Mouse (Mus musculus) CH12.LX (cell line): ENCODE measurements around the gene Mfsd14b. TPM values are rescaled to one million over a fixed set of nuclear protein-coding genes. Genes with fewer than 3 reads are reported as not detected.

Source experiments
- DNase-seq: peaks from one replicate; pipeline ENCODE4 v3.0.0-alpha.2; 2013; ENCODE audit errors: extremely low read depth
- H3K27ac ChIP-seq: 2 replicates; pipeline ENCODE4 v1.5.1; 2012; ENCODE audit warnings: low read depth, mild to moderate bottlenecking, control low read depth, moderate library complexity; ENCODE audit not compliant: insufficient read depth
- H3K27me3 ChIP-seq: replicated peaks from 2 replicates; pipeline ENCODE3; 2012; ENCODE audit warnings: inconsistent platforms
- H3K36me3 ChIP-seq, 2 experiments: replicated peaks in 1 of 2; 2 replicates each; pipeline versions ENCODE3 to v1.6.1; 2012; ENCODE audit warnings: inconsistent platforms in 1 of 2, low read length in 1 of 2, mild to moderate bottlenecking in 1 of 2, mixed read lengths in 1 of 2, moderate library complexity in 1 of 2; ENCODE audit not compliant: control insufficient read depth in 1 of 2, insufficient read depth in 1 of 2
- H3K4me1 ChIP-seq, 2 experiments: 2 replicates each; pipeline ENCODE4 v1.6.1; 2012; ENCODE audit warnings: inconsistent platforms in 1 of 2, moderate library complexity in 1 of 2; ENCODE audit not compliant: insufficient read depth in 2 of 2, control insufficient read depth in 1 of 2
- H3K4me2 ChIP-seq: 2 replicates; pipeline ENCODE4 v1.6.1; 2012; ENCODE audit warnings: low read depth, mild to moderate bottlenecking, control low read depth; ENCODE audit not compliant: poor library complexity, insufficient read depth, severe bottlenecking
- H3K4me3 ChIP-seq, 3 experiments: fragments of 150-350 bp in 1 of 3; sonication (generic) in 1 of 3; replicated peaks in 1 of 3; 2 replicates each; pipeline versions ENCODE3 to v1.5.1; 2011 to 2012; ENCODE audit warnings: low read depth in 2 of 3, low read length in 2 of 3, mild to moderate bottlenecking in 2 of 3, moderate library complexity in 2 of 3, control low read depth in 1 of 3, improper control_type of control experiment in 1 of 3, inconsistent platforms in 1 of 3, mixed read lengths in 1 of 3; ENCODE audit not compliant: poor library complexity in 1 of 3
- H3K79me2 ChIP-seq: replicated peaks from 2 replicates; pipeline ENCODE4 v1.6.1; 2012; ENCODE audit warnings: mild to moderate bottlenecking, moderate library complexity; ENCODE audit not compliant: control insufficient read depth, poor library complexity, insufficient read depth, severe bottlenecking; ENCODE audit errors: extremely low read depth
- H3K9ac ChIP-seq: 2 replicates; pipeline ENCODE4 v1.6.1; 2012; ENCODE audit warnings: low read depth, mild to moderate bottlenecking, control low read depth, moderate library complexity; ENCODE audit not compliant: insufficient read depth
- H3K9me3 ChIP-seq: replicated peaks from 2 replicates; pipeline ENCODE3; 2012; ENCODE audit warnings: low read length, inconsistent platforms, mixed read lengths
- BHLHE40 ChIP-seq: IDR thresholded peaks from 2 replicates; pipeline ENCODE4 v1.6.1; 2011; ENCODE audit warnings: mild to moderate bottlenecking, low read depth, low read length, improper control_type of control experiment
- CHD1 ChIP-seq: IDR thresholded peaks from 2 replicates; pipeline ENCODE4 v1.6.1; 2012; ENCODE audit warnings: low read depth, low read length, improper control_type of control experiment, inconsistent platforms
- E2F4 ChIP-seq: IDR thresholded peaks from 2 replicates; pipeline ENCODE4 v1.6.1; 2011; ENCODE audit warnings: low read depth, low read length, improper control_type of control experiment; ENCODE audit not compliant: insufficient replicate concordance
- ELF1 ChIP-seq: IDR thresholded peaks from 2 replicates; pipeline ENCODE4 v1.6.1; 2014; ENCODE audit warnings: low read depth, mild to moderate bottlenecking, inconsistent platforms, low read length, improper control_type of control experiment
- EP300 ChIP-seq: IDR thresholded peaks from 2 replicates; pipeline ENCODE4 v1.6.1; 2011; ENCODE audit warnings: low read length, improper control_type of control experiment
- ETS1 ChIP-seq: conservative IDR thresholded peaks from 2 replicates; pipeline ENCODE4 v1.6.1; 2012; ENCODE audit warnings: low read depth, mild to moderate bottlenecking, inconsistent platforms, low read length, improper control_type of control experiment, moderate library complexity
- KAT2A ChIP-seq: IDR thresholded peaks from 2 replicates; pipeline ENCODE4 v1.6.1; 2012; ENCODE audit warnings: low read length, improper control_type of control experiment, inconsistent platforms; ENCODE audit not compliant: insufficient replicate concordance
- MXI1 ChIP-seq: IDR thresholded peaks from 2 replicates; pipeline ENCODE4 v1.6.1; 2011; ENCODE audit warnings: mild to moderate bottlenecking, low read depth, low read length, improper control_type of control experiment
- NRF1 ChIP-seq: IDR thresholded peaks from 2 replicates; pipeline ENCODE4 v1.6.1; 2014; ENCODE audit warnings: low read depth, mild to moderate bottlenecking, inconsistent platforms, low read length, improper control_type of control experiment, moderate library complexity
- POLR2A ChIP-seq: IDR thresholded peaks from 2 replicates; pipeline ENCODE4 v1.6.1; 2011; ENCODE audit warnings: low read depth, mild to moderate bottlenecking, improper control_type of control experiment, low read length
- POLR2AphosphoS2 ChIP-seq: IDR thresholded peaks from 2 replicates; pipeline ENCODE4 v1.6.1; 2011; ENCODE audit warnings: low read depth, low read length, improper control_type of control experiment
- RAD21 ChIP-seq: IDR thresholded peaks from 2 replicates; pipeline ENCODE4 v1.6.1; 2011; ENCODE audit warnings: low read depth, mild to moderate bottlenecking, low read length, improper control_type of control experiment, moderate library complexity
- SIN3A ChIP-seq: IDR thresholded peaks from 2 replicates; pipeline ENCODE4 v1.6.1; 2012; ENCODE audit warnings: low read length, improper control_type of control experiment, inconsistent platforms
- UBTF ChIP-seq: IDR thresholded peaks from 2 replicates; pipeline ENCODE4 v1.6.1; 2012; ENCODE audit warnings: low read depth, mild to moderate bottlenecking, inconsistent platforms, low read length, improper control_type of control experiment, moderate library complexity
- USF2 ChIP-seq: conservative IDR thresholded peaks from 2 replicates; pipeline ENCODE4 v1.6.1; 2011; ENCODE audit warnings: low read depth, low read length, improper control_type of control experiment
- ZMIZ1 ChIP-seq: IDR thresholded peaks from 2 replicates; pipeline ENCODE4 v1.6.1; 2012; ENCODE audit warnings: low read depth, mild to moderate bottlenecking, inconsistent platforms, low read length, improper control_type of control experiment
- dilution Hi-C: fragments of 300-500 bp; cut with MboI; formaldehyde crosslinking; loops from 2 replicates; pipeline ENCODE4 v1.14.3; 2020; ENCODE audit warnings: low sequenced_read_pairs; ENCODE audit not compliant: extremely low pct_unique_long_range_greater_than_20kb, extremely low pct_ligation_motif_present
- in situ Hi-C: fragments of 300-500 bp; cut with MboI; formaldehyde crosslinking; loops from 3 replicates; pipeline ENCODE4 v1.14.3; 2019; ENCODE audit warnings: low sequenced_read_pairs, low pct_ligation_motif_present, low pct_unique_long_range_greater_than_20kb, mixed read lengths
- polyA plus RNA-seq: library from polyadenylated mRNA; unstranded; fragments of >175 nt; gene quantifications from 2 replicates; pipeline ENCODE4 v1.2.1, GENCODE M21; 2012; ENCODE audit warnings: low read depth; ENCODE audit not compliant: insufficient read length
- total RNA-seq, 2 experiments: library from RNA; depleted of rRNA; stranded (reverse); fragments of 300-350 nt in 1 of 2; fragments of >200 nt in 1 of 2; gene quantifications; 2 replicates each; pipeline ENCODE4 v1.2.3; 2012 to 2014

Mfsd14b gene
- total and polyA plus RNA-seq, 3 experiments: 25.5 to 51.5 (median 26.1) TPM

DNA sequence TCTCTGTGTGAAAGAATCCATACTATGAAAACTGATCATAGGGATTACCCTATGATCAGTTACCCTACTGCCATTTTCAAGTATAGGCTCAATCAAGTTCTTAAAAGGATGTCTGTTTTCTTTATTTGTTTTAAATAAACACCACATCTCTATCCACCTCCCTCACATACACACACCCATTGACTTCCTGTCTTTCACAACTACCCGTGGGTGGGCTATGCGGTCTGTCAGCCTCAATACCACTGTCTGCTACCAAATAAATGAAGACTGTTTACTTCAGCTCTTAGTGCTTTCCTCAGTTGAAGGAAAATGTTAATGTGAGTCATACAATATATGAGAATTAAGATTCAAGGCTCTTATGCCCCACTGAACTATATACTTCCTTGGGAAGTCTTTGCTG, 42.8 kb downstream of the Mfsd14b start:
- TF ChIP-seq SIN3A: no peak
- no peak for TF ChIP-seq ZMIZ1
- dilution Hi-C loops (no loop called here), in situ Hi-C loops (no loop called here)
- H3K9me3 ChIP-seq: no peaks in the 10 kb centered on the region
- H3K4me1 ChIP-seq: no peaks in the 10 kb centered on the region
- H3K4me3 ChIP-seq: no peak overlapping the region
- no peaks in the 10 kb centered on the region for H3K79me2 ChIP-seq
- peaks cover 15 to 50% of the 10 kb centered on the region in 2 experiments for H3K36me3 ChIP-seq
- H3K27ac ChIP-seq: no peak overlapping the region
- no peak for DNase-seq
- no peak overlapping the region for H3K4me2 ChIP-seq
- no peak overlapping the region for H3K9ac ChIP-seq
- no peaks in the 10 kb centered on the region for H3K27me3 ChIP-seq

DNA sequence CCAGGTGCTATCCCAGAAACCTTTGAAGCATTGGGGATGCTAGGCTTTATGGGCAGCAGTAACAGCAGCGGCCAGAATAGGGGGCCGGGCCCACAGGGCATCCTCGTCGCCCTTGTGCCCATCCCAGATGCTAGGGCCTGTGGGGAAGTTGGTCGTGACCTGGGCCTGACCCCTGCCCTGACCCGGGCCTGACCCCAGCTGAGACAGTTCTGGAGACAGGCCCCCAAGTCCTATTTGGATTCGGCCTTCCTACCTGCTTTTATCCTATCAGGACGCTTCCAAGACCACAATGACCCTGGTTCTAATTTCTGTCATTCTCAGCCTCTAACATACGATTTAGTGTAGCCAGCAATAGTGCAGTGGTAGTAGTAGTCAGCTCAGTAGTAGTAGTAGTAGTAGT, 60.1 kb downstream of the Mfsd14b start, which contains the start of gene Prss47:
Prss47 (minus strand) TSS at position 101 of the 400 bp plus-strand sequence.
- Histone ChIP-seq H3K9me3 (peaks cover 8% of the 10 kb centered on the region), H3K79me2 (no peaks in the 10 kb centered on the region), H3K27ac (no peak within 1 kb of the TSS), H3K36me3 (no peaks in the 10 kb centered on the region), H3K4me2 (no peak within 1 kb of the TSS), H3K4me1 (no peaks in the 10 kb centered on the region), H3K9ac (no peak within 1 kb of the TSS), H3K27me3 (no peaks in the 10 kb centered on the region), H3K4me3 (no peak within 1 kb of the TSS)
- TF ChIP-seq EP300 (no peak), ETS1 (no peak), CHD1 (no peak), KAT2A (no peak), ELF1 (no peak), USF2 (no peak), UBTF (no peak), POLR2A (no peak), RAD21 (no peak), NRF1 (no peak), BHLHE40 (no peak), POLR2AphosphoS2 (no peak), E2F4 (no peak), MXI1 (no peak)
- dilution Hi-C loops: no loop called here
- in situ Hi-C loops: no loop called here
- DNase-seq: no peak
